Mouse (Mus musculus) urinary bladder, postnatal 4 days (tissue): ENCODE results near the gene Izumo2.

ENCODE experiments used
- DNase-seq, 2 experiments: peaks; one replicate each; pipeline ENCODE4 v3.0.0; 2021 to 2022; ENCODE audit warnings: low spot score in 2 of 2

Gene Izumo2

GRCm38 (mm10) chr7:44760366-44760765 lies 51.8 kb downstream of the Izumo2 start:
- no peak for DNase-seq

DNA sequence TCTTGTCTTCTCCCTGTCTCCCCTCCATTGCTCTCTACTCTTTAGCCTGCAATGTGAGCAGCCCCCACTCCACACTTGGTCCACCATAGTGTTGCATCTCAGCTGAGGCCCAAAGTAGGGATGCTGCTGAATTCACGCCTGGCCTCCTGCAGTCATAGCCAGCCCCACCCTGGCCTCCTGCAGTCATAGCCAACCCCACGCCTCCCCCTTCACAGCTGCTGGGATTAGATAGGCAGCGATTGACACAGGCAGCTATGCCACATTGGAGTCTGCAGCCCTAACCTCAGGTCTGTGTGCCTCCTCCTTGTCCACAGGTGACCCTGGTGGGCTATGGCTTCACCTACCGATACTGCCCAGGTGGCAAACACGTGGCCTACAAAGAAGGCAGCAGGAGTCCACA lies 59.6 kb downstream of the Izumo2 start:
- DNase-seq: no peak
